Mouse (Mus musculus): ENCODE measurements around the gene Slc17a9. TPM values are rescaled to one million over a fixed set of nuclear protein-coding genes. Genes with fewer than 3 reads are reported as not detected.

Slc17a9 gene
- polyA plus RNA-seq, 1 experiment from 2014 or later = 1.7 TPM

Other genes starting within 250 kb of the Slc17a9 start
- 1.7 and 2.0 TPM in 2 replicates for gene Ntsr1, start 225.3 kb upstream of the Slc17a9 start, polyA plus RNA-seq (2014; fragmentation: Nextera tagmentation; extraction: Ambion mirVana)
- gene Mrgbp, start 144.0 kb upstream of the Slc17a9 start, polyA plus RNA-seq (2014; fragmentation: Nextera tagmentation; extraction: Ambion mirVana) = 28.9 and 31.1 TPM in 2 replicates
- 61.3 and 61.4 TPM in 2 replicates for gene Ogfr, start 136.0 kb upstream of the Slc17a9 start, polyA plus RNA-seq (2014; fragmentation: Nextera tagmentation; extraction: Ambion mirVana)
- 6.9 and 9.8 TPM in 2 replicates for gene Col9a3, start 127.5 kb upstream of the Slc17a9 start, polyA plus RNA-seq (2014; fragmentation: Nextera tagmentation; extraction: Ambion mirVana)
- 0.13 and 0.14 TPM in 2 replicates for gene Tcfl5, start 82.6 kb upstream of the Slc17a9 start, polyA plus RNA-seq (2014; fragmentation: Nextera tagmentation; extraction: Ambion mirVana)
- gene Dido1, start 15.3 kb upstream of the Slc17a9 start, polyA plus RNA-seq (2014; fragmentation: Nextera tagmentation; extraction: Ambion mirVana) = 39.4 and 41.2 TPM in 2 replicates
- 53.4 and 57.1 TPM in 2 replicates for gene Gid8, start 15.1 kb upstream of the Slc17a9 start, polyA plus RNA-seq (2014; fragmentation: Nextera tagmentation; extraction: Ambion mirVana)
- gene Bhlhe23, start 51.6 kb downstream of the Slc17a9 start, polyA plus RNA-seq (2014; fragmentation: Nextera tagmentation; extraction: Ambion mirVana) = not detected in 2 replicates
- gene Ythdf1, start 195.7 kb downstream of the Slc17a9 start, polyA plus RNA-seq (2014; fragmentation: Nextera tagmentation; extraction: Ambion mirVana) = 27.1 and 35.3 TPM in 2 replicates
- gene Birc7, start 203.8 kb downstream of the Slc17a9 start, polyA plus RNA-seq (2014; fragmentation: Nextera tagmentation; extraction: Ambion mirVana) = 0.17 TPM in 1 of 2 replicates, not detected in the other
- gene Nkain4, start 229.4 kb downstream of the Slc17a9 start, polyA plus RNA-seq (2014; fragmentation: Nextera tagmentation; extraction: Ambion mirVana) = 66.2 and 72.2 TPM in 2 replicates
- gene Arfgap1, start 242.0 kb downstream of the Slc17a9 start, polyA plus RNA-seq (2014; fragmentation: Nextera tagmentation; extraction: Ambion mirVana) = 90.4 and 95.0 TPM in 2 replicates

Data from stomach, embryonic 14.5 days (tissue).